Mouse (Mus musculus) ovary, postnatal 10 days (tissue): ENCODE data around the gene Akr1a1.
A peak's percentile ranks its signal among the peaks of the same experiment; 100 is the strongest.
"Not testable (repeated sequence)": the region's sequence is repeated elsewhere in the genome, so short reads cannot be mapped to it uniquely, and the experiment has no call there.

ENCODE experiments used
- DNase-seq: peaks from one replicate; pipeline ENCODE4 v3.0.0; 2022; ENCODE audit warnings: low spot score

Gene Akr1a1

DNA sequence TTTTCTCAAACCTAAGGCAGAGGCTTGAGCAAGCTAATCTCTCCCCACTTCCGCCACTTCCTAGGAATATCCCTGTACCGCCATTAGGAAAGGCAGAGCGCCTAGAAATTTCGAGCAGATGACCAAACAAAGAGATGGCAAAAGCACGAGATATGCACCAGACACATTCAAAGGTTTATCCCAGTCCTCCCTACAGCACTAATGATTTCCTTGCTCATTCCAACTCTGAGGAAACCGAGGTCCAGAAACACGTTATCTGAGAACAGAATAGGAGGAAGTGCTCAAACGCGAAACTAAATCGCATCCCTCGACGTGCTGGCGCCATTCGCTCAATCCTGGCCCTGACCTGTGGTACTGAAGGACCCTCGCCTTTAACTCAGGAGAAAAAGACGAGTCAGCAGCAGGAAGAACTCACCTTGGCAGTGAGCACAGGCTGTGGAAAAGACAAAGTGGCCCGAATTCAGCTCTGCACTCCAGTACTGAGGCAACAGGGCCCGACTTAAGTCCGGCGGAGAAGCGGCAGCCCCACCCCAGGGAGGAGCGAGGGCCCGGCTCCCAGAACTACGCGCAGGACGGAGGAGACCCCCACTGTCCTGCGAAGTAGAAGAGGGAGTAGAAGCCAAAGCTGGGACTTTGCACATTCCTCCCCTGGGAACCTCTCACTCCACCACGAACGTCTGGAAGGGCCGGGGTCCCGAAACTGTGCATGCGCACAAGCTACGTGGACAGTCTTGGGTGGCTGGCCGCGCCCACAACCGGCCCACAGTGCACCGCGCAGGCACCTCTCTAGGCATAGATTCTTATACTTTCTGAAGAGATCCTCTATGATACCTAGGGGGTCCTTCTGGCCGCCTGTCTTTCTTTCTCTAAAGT lies at the start of gene Akr1a1:
Gene Akr1a1 (minus strand): TSS at position 757 of the 873 bp plus-strand sequence.
- DNase-seq: peak; percentile 87

DNA sequence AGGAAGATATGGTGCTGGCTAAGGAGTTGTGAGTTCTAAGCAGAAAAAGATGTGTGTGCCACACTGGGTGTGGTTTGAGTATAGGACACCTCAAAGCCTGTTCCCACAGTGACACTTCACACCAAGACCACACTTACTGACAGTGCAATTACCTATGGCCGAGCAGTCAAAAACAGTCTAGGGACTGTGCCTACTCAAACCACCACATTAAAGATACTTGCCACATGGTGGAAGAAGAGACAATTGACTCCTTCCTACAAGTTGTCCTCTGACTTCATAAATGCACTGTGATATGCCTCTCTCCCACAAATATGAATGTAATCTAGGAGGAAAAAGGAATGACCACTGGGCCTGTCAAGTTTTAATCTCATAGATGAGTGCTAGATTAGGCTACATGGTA lies 49.5 kb upstream of the Akr1a1 start:
- DNase-seq: no peak

GRCm38 (mm10) chr4:116698693-116699342 lies 47.3 kb upstream of the Akr1a1 start:
- no peak for DNase-seq

- DNase-seq: no peak
Measured at GRCm38 (mm10) chr4:116693785-116694184, 42.3 kb upstream of the Akr1a1 start.

- DNase-seq: no peak
Measured at GRCm38 (mm10) chr4:116692146-116692545, 40.7 kb upstream of the Akr1a1 start.

DNA sequence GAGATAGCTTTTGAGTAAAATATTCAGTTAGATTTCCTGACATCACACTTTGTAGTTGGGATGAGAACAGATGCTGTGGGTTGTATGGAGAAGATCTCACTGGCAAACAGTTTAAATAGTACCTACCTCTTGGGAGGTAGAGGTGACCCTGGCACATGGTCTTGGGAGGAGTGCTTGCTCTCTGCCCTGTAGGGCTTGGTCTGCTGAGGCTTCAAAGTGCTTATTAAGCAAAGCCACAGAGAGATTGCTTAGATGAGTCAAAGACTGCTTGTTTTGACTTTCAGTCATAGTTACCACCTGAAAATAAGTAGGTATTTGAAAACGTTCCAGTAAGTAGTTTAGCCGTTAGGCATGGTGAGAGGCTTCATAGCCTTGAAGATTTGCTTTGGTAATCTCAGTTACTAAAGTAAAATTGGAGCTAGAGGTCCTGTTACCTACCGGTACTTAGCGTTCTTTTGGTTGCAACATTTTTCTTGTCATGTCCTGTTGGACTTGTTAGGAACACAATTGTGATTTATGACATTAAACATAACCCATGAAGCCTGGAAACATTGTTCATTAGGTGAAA lies 37.9 kb upstream of the Akr1a1 start:
- no peak for DNase-seq

- DNase-seq: no peak
Measured at GRCm38 (mm10) chr4:116687041-116687440, 35.6 kb upstream of the Akr1a1 start.

- DNase-seq: peak; percentile 99
Measured at GRCm38 (mm10) chr4:116685402-116686061, 34.1 kb upstream of the Akr1a1 start, which contains the start of gene Prdx1. TSS of gene Prdx1 (plus strand) at chr4:116685544.

GRCm38 (mm10) chr4:116684665-116685064 lies 33.2 kb upstream of the Akr1a1 start:
- no peak for DNase-seq

- no peak for DNase-seq
Measured at GRCm38 (mm10) chr4:116683957-116684356, 32.5 kb upstream of the Akr1a1 start.

- DNase-seq: not testable (repeated sequence)
Measured at GRCm38 (mm10) chr4:116680521-116680920, 29.0 kb upstream of the Akr1a1 start.

GRCm38 (mm10) chr4:116679141-116679540 lies 27.7 kb upstream of the Akr1a1 start:
- DNase-seq: no peak

GRCm38 (mm10) chr4:116677808-116678207 lies 26.3 kb upstream of the Akr1a1 start:
- DNase-seq: no peak

DNA sequence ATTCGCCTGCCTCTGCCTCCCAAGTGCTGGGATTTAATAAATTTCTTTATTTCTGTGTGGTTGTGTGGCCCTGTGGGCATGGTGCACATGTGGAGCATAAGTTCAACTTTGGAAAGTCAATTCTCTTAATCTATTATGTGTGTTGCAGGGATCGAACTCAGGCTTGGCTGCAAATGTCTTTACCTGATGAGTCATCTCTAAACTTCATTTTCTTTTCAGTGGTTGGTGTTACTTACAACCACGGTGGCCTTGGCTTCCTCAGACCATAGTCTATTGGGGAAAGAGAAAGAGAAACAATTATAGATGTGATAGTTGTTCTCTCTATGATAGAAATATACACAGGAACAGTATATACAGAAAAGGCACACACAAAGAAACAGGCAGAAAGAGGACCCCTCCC lies 24.5 kb upstream of the Akr1a1 start:
- no peak for DNase-seq

- not testable (repeated sequence) for DNase-seq
Measured at GRCm38 (mm10) chr4:116674761-116675160, 23.3 kb upstream of the Akr1a1 start.

- DNase-seq: no peak
Measured at GRCm38 (mm10) chr4:116672785-116673184, 21.3 kb upstream of the Akr1a1 start.

GRCm38 (mm10) chr4:116669291-116669690 lies 17.8 kb upstream of the Akr1a1 start:
- DNase-seq: no peak

- no peak for DNase-seq
Measured at GRCm38 (mm10) chr4:116668145-116668544, 16.7 kb upstream of the Akr1a1 start.

- no peak for DNase-seq
Measured at GRCm38 (mm10) chr4:116666625-116667024, 15.1 kb upstream of the Akr1a1 start.

DNA sequence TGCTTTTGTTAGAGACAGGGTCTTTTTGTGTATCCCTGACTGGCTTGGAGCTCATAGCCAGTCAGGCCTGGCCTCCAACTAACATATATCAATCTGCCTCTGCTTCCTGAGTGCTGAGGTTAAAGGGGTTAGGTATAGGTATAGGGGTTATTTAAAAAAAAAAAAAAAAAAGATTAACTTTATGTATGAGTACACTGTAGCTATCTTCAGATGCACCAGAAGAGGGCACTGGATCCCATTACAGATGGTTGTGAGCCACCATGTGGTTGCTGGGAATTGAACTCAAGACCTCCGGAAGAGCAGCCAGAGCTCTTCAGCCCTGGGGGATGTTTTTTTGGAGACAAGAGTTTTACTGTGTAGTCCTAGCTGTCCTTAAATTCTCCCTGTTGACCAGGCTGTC lies 10.5 kb upstream of the Akr1a1 start:
- DNase-seq: no peak

GRCm38 (mm10) chr4:116660829-116661228 lies 9.3 kb upstream of the Akr1a1 start:
- DNase-seq: no peak

DNA sequence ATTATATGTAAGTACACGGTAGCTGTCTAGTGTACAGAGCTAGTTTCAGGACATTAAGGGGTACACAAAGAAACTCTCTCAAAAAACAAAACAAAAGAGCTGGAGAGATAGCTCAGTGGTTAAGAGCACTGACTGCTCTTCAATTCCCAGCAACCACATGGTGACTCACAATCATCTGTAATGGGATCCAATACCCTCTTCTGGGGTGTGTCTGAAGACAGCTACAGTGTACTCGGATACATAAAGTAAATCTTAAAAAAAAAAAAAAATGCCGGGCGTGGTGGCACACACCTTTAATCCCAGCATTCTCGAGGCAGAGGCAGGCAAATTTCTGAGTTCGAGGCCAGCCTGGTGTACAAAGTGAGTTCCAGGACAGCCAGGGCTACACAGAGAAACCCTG lies 8.4 kb upstream of the Akr1a1 start:
- DNase-seq: not testable (repeated sequence)
